ENCODE assay signal across 8 mouse cellular contexts in the genomic region with DNA sequence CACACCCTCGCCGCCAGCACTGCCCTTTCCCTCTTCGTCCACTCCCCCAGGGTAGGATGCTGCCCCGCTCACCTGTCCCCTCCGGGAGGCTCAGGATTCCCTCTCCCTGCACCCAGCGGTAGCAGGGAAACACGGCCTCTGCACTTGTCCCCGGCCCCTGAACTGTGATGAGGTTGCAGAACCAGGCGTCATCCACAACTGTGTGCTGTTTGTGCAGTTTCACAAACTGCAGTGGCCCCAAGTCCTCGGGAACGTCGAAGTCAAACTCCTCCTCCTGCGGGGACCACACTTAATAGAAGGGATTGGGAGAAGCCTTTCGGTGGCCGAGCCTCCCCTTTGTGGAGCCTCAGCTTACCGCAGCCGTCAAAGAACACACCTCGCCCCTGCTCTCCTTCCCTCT. TPM values are rescaled to one million over a fixed set of nuclear protein-coding genes. Genes with fewer than 3 reads are reported as not detected.
DNase-seq lines count a peak whose midpoint lies in the region; ATAC-seq and TF ChIP-seq lines count a peak whose summit lies in the region.

No protein-coding gene starts in this region.

- H3K9ac ChIP-seq in liver, embryonic 16.5 days (ENCODE audit: low read depth, low read length), result no peak overlapping the region

- TF ChIP-seq CTCF in spleen, adult 2 months (IDR thresholded peaks at IDR 0.05; ENCODE audit: extremely low read depth, insufficient read depth, insufficient read length, insufficient replicate concordance), result no peak

- 5% methylated on average over 18 of the region's 18 CpGs for WGBS in spleen, adult 2 months
- 2% methylated on average over 18 of the region's 18 CpGs for WGBS in liver, embryonic 16.5 days (ENCODE audit: insufficient replicate concordance)

- DNase-seq in CD4-positive, CD25-positive, alpha-beta regulatory T cell, adult 2 months (ENCODE audit: low read depth, low spot score), result peak; percentile 31
- no peak for DNase-seq in spleen, adult 2 months (ENCODE audit: low read depth in 1 of 2, low spot score in 2 of 2)
- DNase-seq in spleen, postnatal 4 days (ENCODE audit: low spot score in 2 of 2), result no peak
- no peak for DNase-seq in right cerebral cortex, postnatal 4 days
- no peak for DNase-seq in cerebellum, adult 11-12 months
- DNase-seq in adrenal gland, adult (ENCODE audit: inconsistent age in 2 of 2, low spot score in 1 of 2), result no peak

- H3K27ac ChIP-seq in spleen, adult 2 months (ENCODE audit: insufficient read depth, low read length), result no peak overlapping the region
- no peak overlapping the region for H3K27ac ChIP-seq in liver, embryonic 16.5 days (ENCODE audit: low read length)

- H3K4me2 ChIP-seq in liver, embryonic 16.5 days (ENCODE audit: low read depth, low read length), result peak overlapping the region; percentile 51; the same call in 1 of the 2 replicates

- no peaks in the 10 kb centered on the region for H3K36me3 ChIP-seq in spleen, adult 2 months (ENCODE audit: control insufficient read depth, insufficient read depth, low read length)
- H3K36me3 ChIP-seq in liver, embryonic 16.5 days (ENCODE audit: control insufficient read depth, insufficient read depth), result no peaks in the 10 kb centered on the region

- no peaks in the 10 kb centered on the region for H3K9me3 ChIP-seq in liver, embryonic 16.5 days (replicated peaks; ENCODE audit: control insufficient read depth, low read length)

- H3K27me3 ChIP-seq in spleen, adult 2 months (ENCODE audit: control insufficient read depth, insufficient read depth, low read length), result peaks cover 7% of the 10 kb centered on the region
- H3K27me3 ChIP-seq in liver, embryonic 16.5 days (ENCODE audit: control insufficient read depth, insufficient read depth, low read depth, low read length), result peaks cover 40% of the 10 kb centered on the region

- TF ChIP-seq POLR2A in spleen, adult 2 months (IDR thresholded peaks at IDR 0.05; ENCODE audit: low read depth, low read length), result no peak

- no peak for ATAC-seq in CD4-positive, CD25-positive, alpha-beta regulatory T cell, adult 4 months
- ATAC-seq in liver, embryonic 16.5 days (ENCODE audit: low read depth), result no peak

- peaks cover 4% of the 10 kb centered on the region; the same call in 1 of the 2 replicates for H3K4me1 ChIP-seq in spleen, adult 2 months (ENCODE audit: control insufficient read depth, insufficient read depth, insufficient read length)
- H3K4me1 ChIP-seq in liver, embryonic 16.5 days (ENCODE audit: control insufficient read depth, low read depth, low read length), result no peaks in the 10 kb centered on the region

- H3K4me3 ChIP-seq in spleen, adult 2 months (ENCODE audit: extremely low read depth, insufficient read depth, insufficient read length), result peak overlapping the region; percentile 22; the same call in 1 of the 2 replicates
- H3K4me3 ChIP-seq in liver, embryonic 16.5 days (ENCODE audit: low read depth, low read length), result no peak overlapping the region; the same call in 1 of the 2 replicates

RNA-seq across cellular contexts. Expression of a gene that starts 0.8 kb away (rescaled TPM):
- under 1 TPM in 1 of 2 experiments, not detected in 1; 0.31 TPM for polyA plus RNA-seq in CD4-positive, CD25-positive, alpha-beta regulatory T cell, adult 4 months (2017; shearing (Covaris generic))
- polyA plus RNA-seq in spleen, adult 2 months (2012; rRNA removed), result 21.1 and 21.4 TPM in 2 replicates
- polyA plus RNA-seq in liver, embryonic 16.5 days (2015; fragmentation: Nextera tagmentation; extraction: Ambion mirVana), result 13.0 and 14.8 TPM in 2 replicates

RNA-seq across cellular contexts. Expression of a gene that starts 14.7 kb away (rescaled TPM):
- 100 to 1,000 TPM; 218 TPM for polyA plus RNA-seq in CD4-positive, CD25-positive, alpha-beta regulatory T cell, adult 4 months (2017; shearing (Covaris generic))
- polyA plus RNA-seq in spleen, adult 2 months (2012; rRNA removed), result 83.7 and 101 TPM in 2 replicates
- 146 and 159 TPM in 2 replicates for polyA plus RNA-seq in liver, embryonic 16.5 days (2015; fragmentation: Nextera tagmentation; extraction: Ambion mirVana)

RNA-seq across cellular contexts. Expression of a gene that starts 14.7 kb away (rescaled TPM):
- polyA plus RNA-seq in CD4-positive, CD25-positive, alpha-beta regulatory T cell, adult 4 months (2017; shearing (Covaris generic)), result 1 to 10 TPM; 3.3 to 5.3 TPM
- polyA plus RNA-seq in spleen, adult 2 months (2012; rRNA removed), result 5.1 and 5.8 TPM in 2 replicates
- polyA plus RNA-seq in liver, embryonic 16.5 days (2015; fragmentation: Nextera tagmentation; extraction: Ambion mirVana), result 3.4 and 4.3 TPM in 2 replicates

RNA-seq across cellular contexts. Expression of a gene that starts 16.6 kb away (rescaled TPM):
- 100 to 1,000 TPM; 123 to 141 TPM for polyA plus RNA-seq in CD4-positive, CD25-positive, alpha-beta regulatory T cell, adult 4 months (2017; shearing (Covaris generic))
- 60.0 and 85.5 TPM in 2 replicates for polyA plus RNA-seq in spleen, adult 2 months (2012; rRNA removed)
- 53.9 and 54.5 TPM in 2 replicates for polyA plus RNA-seq in liver, embryonic 16.5 days (2015; fragmentation: Nextera tagmentation; extraction: Ambion mirVana)

RNA-seq across cellular contexts. Expression of a gene that starts 24.7 kb away (rescaled TPM):
- under 1 TPM; 0.31 to 0.56 TPM for polyA plus RNA-seq in CD4-positive, CD25-positive, alpha-beta regulatory T cell, adult 4 months (2017; shearing (Covaris generic))
- 3.7 and 5.6 TPM in 2 replicates for polyA plus RNA-seq in spleen, adult 2 months (2012; rRNA removed)
- polyA plus RNA-seq in liver, embryonic 16.5 days (2015; fragmentation: Nextera tagmentation; extraction: Ambion mirVana), result 2.1 and 2.3 TPM in 2 replicates

Comparison
In these comparisons a context has a peak if more than half of its experiments do, and no peak if none do; other contexts are left out.
1. RNA of a gene that starts 0.8 kb away (polyA plus RNA-seq): 21.1 to 21.4 TPM in spleen, adult 2 months and 13.0 to 14.8 TPM in liver, embryonic 16.5 days; 0.31 TPM in CD4-positive, CD25-positive, alpha-beta regulatory T cell, adult 4 months; every median in the first group is over 10 times any median in the second.